Mouse (Mus musculus) ovary, adult 18-20 months (tissue): Measurements from ENCODE around the gene Olfr106-ps.

Source experiments
- DNase-seq: peaks from one replicate; pipeline ENCODE4 v3.0.0; 2022; ENCODE audit warnings: low spot score, mixed read lengths

The Olfr106-ps gene

DNA sequence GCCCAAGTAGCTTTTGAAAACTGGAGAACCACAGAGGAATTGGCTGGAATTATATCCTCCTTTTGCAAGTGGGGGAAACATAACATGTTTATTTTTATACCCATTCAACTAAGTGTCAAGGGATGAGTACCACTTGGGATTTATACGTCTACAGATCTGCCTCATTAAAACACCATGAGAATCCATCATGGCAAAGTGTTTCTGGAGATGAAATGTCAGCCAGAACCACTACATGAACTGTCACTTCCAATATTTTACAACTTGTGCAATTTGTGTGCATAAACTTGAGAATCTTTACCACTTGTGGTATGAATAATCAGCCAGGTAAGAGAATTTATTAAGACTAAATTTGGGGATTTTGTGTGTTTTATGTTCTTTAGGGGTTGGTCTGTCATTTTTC is at the start of gene Olfr106-ps:
Olfr106-ps (plus strand) TSS at position 301 of the 400 bp plus-strand sequence.
- no peak for DNase-seq

DNA sequence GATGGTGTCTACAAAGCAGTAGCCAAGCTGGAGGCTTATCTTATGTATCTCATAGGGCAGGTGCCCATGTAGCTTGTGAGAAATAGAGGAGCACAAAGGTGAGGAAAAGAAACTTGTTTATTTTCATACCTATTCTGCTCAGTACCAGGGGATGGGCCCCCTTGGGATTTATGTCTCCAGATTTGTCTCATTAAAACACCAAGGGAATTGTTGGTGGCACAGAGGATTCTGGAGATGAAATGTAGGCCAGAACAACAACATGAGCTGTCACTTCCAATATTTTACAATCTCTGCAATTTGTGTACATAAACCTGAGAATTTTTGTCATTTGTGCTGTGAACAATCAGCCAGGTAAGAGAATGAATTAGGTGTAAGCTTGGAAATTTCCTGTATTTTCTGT is 30.9 kb upstream of the Olfr106-ps start, which contains the start of gene Olfr104-ps:
Olfr104-ps (plus strand) TSS at position 301 of the 400 bp plus-strand sequence.
- DNase-seq: no peak

DNA sequence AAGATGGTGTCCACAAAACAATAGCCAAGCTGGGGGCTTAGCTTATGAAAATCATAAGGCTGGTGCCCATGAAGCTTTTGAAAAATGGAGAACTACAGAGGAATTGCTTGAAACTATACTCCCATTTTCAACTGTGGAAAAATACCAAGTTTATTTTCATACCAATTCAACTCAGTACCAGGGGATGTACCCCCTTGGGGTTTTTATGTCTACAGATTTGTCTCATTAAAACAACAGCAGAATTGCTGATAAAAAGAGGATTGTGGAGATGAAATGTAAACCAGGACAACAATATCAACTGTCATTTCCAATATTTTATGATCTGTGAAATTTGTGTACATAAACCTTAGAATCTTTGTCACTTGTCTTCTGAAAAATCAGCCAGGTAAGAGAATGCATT is 11.5 kb upstream of the Olfr106-ps start, which contains the start of gene Olfr105-ps:
Olfr105-ps (plus strand) TSS at position 301 of the 400 bp plus-strand sequence.
- no peak for DNase-seq

DNA sequence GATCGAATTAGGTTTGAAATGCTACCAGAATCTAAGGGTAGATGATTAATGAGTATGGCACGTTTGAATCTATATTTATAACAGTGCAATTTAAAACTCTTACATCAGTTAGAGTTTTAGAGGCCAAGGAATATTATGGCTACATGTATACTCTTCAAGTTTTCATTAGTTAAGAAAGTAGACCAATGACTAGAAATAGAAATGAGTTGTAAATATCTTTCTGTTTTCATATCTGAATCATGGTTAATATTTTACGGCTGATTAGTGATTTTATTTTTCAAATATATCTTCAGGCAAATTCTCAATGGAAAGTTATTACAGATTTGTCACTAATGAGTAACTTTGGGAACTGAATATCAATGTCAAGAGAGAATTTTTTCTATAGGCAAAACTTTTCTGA is 8.7 kb downstream of the Olfr106-ps start, which contains the start of gene Olfr107:
Olfr107 (plus strand) TSS at position 301 of the 400 bp plus-strand sequence.
- DNase-seq: no peak

DNA sequence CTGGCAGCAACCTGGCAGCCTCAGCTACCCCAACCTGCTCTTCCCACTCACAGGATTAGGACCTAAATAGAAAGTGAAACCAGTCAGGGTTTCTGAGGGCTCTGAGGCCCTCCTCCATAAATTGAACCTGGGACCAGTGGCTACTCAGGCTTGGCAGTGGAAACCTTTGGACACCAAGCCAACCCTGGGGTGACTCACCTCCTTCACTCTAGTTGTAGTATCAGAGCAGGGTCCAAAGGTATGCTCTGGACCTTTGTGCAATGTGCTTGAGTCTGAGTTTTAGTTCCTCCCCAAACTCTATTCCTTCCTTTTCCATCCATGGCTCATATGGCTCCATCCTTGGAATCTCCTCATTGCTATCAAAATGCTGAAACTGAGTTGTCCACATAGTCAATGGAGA is 23.2 kb downstream of the Olfr106-ps start:
- DNase-seq: no peak

DNA sequence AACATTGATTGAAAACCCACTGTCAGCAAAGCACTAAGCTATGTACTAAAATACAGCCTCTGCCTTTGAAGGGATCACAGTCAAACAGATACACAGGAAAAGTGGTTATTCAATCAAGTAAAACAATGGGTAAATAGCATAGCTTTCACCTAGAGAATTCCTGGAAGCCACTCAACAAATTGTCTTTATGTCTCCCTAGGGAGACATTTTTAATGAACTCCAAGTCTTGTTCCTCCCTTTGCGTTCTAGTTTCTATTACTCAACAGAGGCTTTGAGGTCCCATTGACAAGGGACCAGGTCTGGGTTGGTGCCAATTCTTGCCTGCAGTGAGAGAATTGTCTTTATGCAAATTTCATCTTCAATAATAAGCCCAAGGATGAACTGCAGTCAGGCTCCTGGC is 55.0 kb downstream of the Olfr106-ps start, which contains the start of gene Olfr108:
Olfr108 (plus strand) TSS at position 301 of the 400 bp plus-strand sequence.
- DNase-seq: no peak
